Mouse (Mus musculus) lung, embryonic 16.5 days (tissue): Measurements from ENCODE around the gene Clpx. TPM values are rescaled to one million over a fixed set of nuclear protein-coding genes. Genes with fewer than 3 reads are reported as not detected.
A peak's percentile ranks its signal among the peaks of the same experiment; 100 is the strongest.
"Not testable (repeated sequence)": the region's sequence is repeated elsewhere in the genome, so short reads cannot be mapped to it uniquely, and the experiment has no call there.

Experiments used
- ATAC-seq: fragments of 200-750 bp; cut with Nextera tagmentation; 2 replicates; pipeline ENCODE4 v1.8.0; 2017; ENCODE audit warnings: low read depth, mild to moderate bottlenecking, moderate library complexity
- H3K27ac ChIP-seq: fragments of 300-500 bp; sonication (generic); 2 replicates; pipeline ENCODE4 v1.5.1; 2014; ENCODE audit warnings: mild to moderate bottlenecking, control low read depth, low read length
- H3K27me3 ChIP-seq: fragments of 300-500 bp; sonication (generic); 2 replicates; pipeline ENCODE4 v1.6.1; 2014; ENCODE audit warnings: low read depth, low read length, mixed read lengths; ENCODE audit not compliant: control insufficient read depth, insufficient read depth
- H3K36me3 ChIP-seq: fragments of 300-500 bp; sonication (generic); 2 replicates; pipeline ENCODE4 v1.6.1; 2014; ENCODE audit warnings: low read length; ENCODE audit not compliant: control insufficient read depth, insufficient read depth
- H3K4me1 ChIP-seq: fragments of 300-500 bp; sonication (generic); replicated peaks from 2 replicates; pipeline ENCODE4 v1.6.1; 2014; ENCODE audit warnings: low read length, mixed read lengths; ENCODE audit not compliant: control insufficient read depth, insufficient read depth
- H3K4me2 ChIP-seq: fragments of 300-500 bp; sonication (generic); 2 replicates; pipeline ENCODE4 v1.6.1; 2014; ENCODE audit warnings: low read depth, low read length, control low read depth
- H3K4me3 ChIP-seq: fragments of 300-500 bp; sonication (generic); 2 replicates; pipeline ENCODE4 v1.5.1; 2014; ENCODE audit warnings: mild to moderate bottlenecking, low read length, control low read depth
- H3K9ac ChIP-seq: fragments of 300-500 bp; sonication (generic); 2 replicates; pipeline ENCODE4 v1.6.1; 2014; ENCODE audit warnings: low read length, control low read depth
- H3K9me3 ChIP-seq: fragments of 300-500 bp; sonication (generic); 2 replicates; pipeline ENCODE4 v1.6.1; 2016; ENCODE audit warnings: low read length; ENCODE audit not compliant: control insufficient read depth
- WGBS: fragments of 180-500 bp; shearing (Covaris S2); extraction: QIAGEN DNeasy Blood & Tissue Kit; methylation state at CpG from one replicate; pipeline ENCODE4 v1.1.7; 2014; 5-methylcytosine and 5-hydroxymethylcytosine counted together
- polyA plus RNA-seq: library from polyadenylated mRNA; unstranded; fragments of >200 nt; fragmentation: Nextera tagmentation; extraction: Ambion mirVana; gene quantifications from 2 replicates; pipeline ENCODE4 v1.2.1, GENCODE M21; 2015

Gene Clpx
- polyA plus RNA-seq, 1 experiment from 2014 or later, result 51.8 TPM

DNA sequence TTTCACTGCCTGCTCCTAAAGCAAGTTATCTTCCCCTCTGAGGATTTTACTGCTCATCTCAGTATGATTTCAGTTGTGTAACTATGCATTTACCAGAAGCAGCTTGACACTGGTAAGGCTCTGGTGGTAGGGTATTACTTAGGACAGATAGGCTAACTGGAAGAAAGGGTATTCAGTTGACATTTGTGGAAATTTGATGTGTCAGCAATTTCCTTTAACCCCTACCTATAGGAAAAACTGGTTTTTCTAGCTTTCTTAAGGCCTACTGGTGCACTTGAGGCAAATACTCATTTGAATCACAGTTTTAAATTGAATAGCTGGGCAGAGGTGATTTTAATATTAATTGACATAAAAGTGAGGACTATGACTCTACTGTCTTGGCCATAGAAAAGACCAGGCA lies 31.9 kb downstream of the Clpx start:
- Histone ChIP-seq H3K9ac (no peak overlapping the region), H3K4me1 (no peaks in the 10 kb centered on the region), H3K9me3 (no peaks in the 10 kb centered on the region), H3K4me3 (no peak overlapping the region), H3K4me2 (no peak overlapping the region), H3K27me3 (no peaks in the 10 kb centered on the region), H3K27ac (no peak overlapping the region), H3K36me3 (peaks cover 41% of the 10 kb centered on the region)
- ATAC-seq, result no peak

DNA sequence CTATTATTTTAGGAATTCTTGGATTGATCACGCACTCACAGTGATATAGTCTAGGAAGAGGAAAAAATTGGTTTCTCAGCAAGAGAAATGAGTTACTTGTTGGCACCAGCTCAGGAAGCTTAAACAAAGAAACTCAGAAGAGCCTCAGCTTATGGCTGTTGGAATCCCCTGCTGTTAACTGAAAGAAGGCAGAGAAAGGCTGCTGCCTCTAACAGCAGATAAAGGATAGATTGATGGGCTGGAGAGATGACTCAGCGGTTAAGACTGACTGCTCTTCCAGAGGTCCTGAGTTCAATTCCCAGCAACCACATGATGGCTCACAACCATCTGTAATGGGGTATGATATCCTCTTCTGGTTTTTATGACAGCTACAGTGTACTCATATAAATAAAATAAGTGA lies 33.3 kb downstream of the Clpx start:
- Histone ChIP-seq H3K4me2 (no peak overlapping the region), H3K4me1 (no peaks in the 10 kb centered on the region), H3K27me3 (no peaks in the 10 kb centered on the region), H3K27ac (no peak overlapping the region), H3K9me3 (no peaks in the 10 kb centered on the region), H3K36me3 (peaks cover 43% of the 10 kb centered on the region), H3K4me3 (no peak overlapping the region), H3K9ac (no peak overlapping the region)
- no peak for ATAC-seq
- 82% methylated on average over 2 of the region's 2 CpGs for WGBS

DNA sequence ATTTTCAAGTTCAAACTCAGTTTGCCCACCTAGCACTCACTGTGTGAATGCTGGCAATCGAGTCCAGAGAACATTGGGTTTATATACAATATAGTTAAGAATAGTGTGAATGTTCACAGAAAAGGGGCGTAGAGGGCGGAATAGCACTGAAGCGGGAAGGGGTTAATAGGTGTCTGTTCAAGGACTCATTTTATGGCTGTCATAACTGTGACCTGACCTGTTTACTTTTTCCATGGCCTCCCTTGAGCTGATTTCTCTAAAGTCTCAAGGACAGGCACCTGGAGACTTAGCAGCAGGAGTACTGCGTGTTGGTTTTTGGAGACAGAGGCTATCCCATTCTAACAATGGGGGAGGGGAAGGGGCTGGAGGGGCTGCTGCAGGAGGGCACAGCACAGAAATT lies 39.9 kb downstream of the Clpx start:
- H3K4me2 ChIP-seq, result no peak overlapping the region
- H3K4me3 ChIP-seq, result no peak overlapping the region
- no peak for ATAC-seq
- WGBS, result 72% methylated on average over 5 of the region's 5 CpGs
- no peak overlapping the region for H3K27ac ChIP-seq
- peaks cover 9% of the 10 kb centered on the region; the same call in 1 of the 2 replicates for H3K36me3 ChIP-seq
- H3K9ac ChIP-seq, result no peak overlapping the region
- no peaks in the 10 kb centered on the region for H3K27me3 ChIP-seq
- H3K9me3 ChIP-seq, result no peaks in the 10 kb centered on the region
- no peaks in the 10 kb centered on the region for H3K4me1 ChIP-seq

DNA sequence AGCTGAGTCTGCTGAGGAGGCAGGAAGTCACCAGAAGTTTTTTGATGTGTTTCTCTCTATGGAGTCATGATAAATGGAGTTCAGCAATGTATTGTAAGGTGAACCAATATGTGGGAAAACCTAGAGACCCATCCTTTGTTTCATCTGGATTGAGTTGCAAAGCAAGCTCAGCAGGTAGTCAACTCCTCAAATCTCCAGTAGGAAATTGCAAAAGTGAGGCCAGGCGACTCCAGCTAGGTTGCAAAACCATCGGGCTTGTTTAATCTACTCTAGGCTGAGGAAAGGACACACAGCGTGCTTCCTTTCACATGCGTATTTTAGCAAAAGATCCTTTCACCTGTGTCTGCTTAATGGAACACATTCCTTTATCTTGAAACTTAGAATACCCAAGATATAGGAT lies 45.1 kb downstream of the Clpx start:
- ATAC-seq, result no peak
- Histone ChIP-seq H3K27me3 (no peaks in the 10 kb centered on the region), H3K9me3 (peaks cover 6% of the 10 kb centered on the region), H3K4me2 (no peak overlapping the region), H3K4me3 (no peak overlapping the region), H3K36me3 (no peaks in the 10 kb centered on the region), H3K4me1 (no peaks in the 10 kb centered on the region), H3K9ac (no peak overlapping the region), H3K27ac (no peak overlapping the region)
- 82% methylated on average over 4 of the region's 4 CpGs for WGBS

DNA sequence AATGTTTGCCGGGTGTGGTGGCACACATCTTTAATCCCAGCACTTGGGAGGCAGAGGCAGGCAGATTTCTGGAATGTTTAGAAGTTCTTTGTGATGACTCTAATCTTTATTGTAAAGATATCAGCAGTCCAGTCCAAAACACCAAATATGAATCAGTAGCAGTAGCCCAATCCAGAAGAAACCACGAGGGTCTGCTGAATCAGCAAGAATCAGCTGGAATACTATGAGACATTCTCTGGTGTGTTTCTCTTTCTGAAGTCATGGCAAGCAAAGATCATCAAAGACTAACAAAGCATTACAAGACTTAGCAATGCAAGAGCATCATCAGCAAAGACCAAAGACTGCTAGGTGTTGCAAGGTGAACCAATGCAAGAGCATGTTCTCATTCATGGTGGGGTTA lies 46.4 kb downstream of the Clpx start:
- Histone ChIP-seq H3K4me1 (no peaks in the 10 kb centered on the region; the same call in 1 of the 2 replicates), H3K27ac (no peak overlapping the region), H3K4me2 (no peak overlapping the region), H3K4me3 (no peak overlapping the region), H3K9ac (no peak overlapping the region), H3K27me3 (no peaks in the 10 kb centered on the region), H3K9me3 (peaks cover 12% of the 10 kb centered on the region), H3K36me3 (no peaks in the 10 kb centered on the region)
- WGBS, result 83% methylated on average over 2 of the region's 2 CpGs
- no peak for ATAC-seq

DNA sequence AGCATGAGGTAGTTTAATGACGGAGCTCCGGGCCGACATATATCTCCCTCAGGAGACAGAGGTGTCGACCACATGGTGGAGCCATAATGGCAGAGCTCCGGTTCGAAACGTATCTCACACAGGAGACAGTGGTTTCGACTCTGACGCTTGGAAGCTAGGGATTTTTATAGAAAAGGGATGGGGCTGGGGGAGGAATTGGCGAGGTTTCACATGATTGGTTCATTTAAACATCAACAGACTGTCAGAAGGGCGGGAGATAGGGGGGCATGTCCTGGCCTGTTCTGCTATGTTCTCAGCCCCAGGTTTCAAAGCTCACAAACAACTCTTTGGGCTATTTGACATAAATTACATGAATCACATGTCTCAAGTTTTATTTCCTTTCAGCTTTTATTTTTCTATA lies 51.4 kb downstream of the Clpx start:
- peak overlapping the region; percentile 91 for H3K4me2 ChIP-seq
- peak overlapping the region; percentile 96 for H3K9ac ChIP-seq
- not testable (repeated sequence) for ATAC-seq, H3K4me1 ChIP-seq, H3K27me3 ChIP-seq, H3K9me3 ChIP-seq, H3K36me3 ChIP-seq
- H3K27ac ChIP-seq, result peak overlapping the region; percentile 98
- H3K4me3 ChIP-seq, result peak overlapping the region; percentile 84
- 56% methylated on average over 11 of the region's 11 CpGs for WGBS

DNA sequence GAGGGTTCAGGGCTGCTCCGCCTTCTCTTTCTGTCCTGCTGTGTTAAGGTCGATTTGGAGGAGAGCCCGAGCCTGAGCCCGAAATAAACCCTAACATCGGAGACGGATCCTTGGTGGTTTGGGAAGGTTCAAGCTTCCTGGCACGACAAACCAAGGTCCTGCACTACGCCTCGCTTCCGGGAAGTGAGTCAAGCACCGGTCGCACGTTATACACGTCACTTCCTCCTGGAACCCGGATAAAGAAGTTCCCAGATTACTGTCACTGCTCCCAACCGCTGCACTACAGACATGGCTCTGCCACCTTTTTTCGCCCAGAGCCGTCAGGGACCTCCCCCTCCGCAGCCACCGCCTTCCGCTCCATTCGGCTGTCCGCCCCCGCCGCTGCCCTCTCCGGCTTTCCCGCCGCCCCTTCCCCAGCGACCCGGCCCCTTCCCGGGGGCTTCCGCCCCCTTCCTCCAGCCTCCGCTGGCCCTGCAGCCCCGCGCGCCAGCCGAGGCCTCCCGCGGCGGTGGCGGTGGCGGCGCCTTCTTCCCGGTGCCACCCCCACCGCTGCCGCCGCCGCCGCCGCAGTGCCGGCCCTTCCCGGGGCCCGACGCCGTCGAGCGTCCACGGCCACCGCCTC lies 51.9 kb downstream of the Clpx start, which contains the start of gene Pdcd7:
Pdcd7 (plus strand) TSS at position 251 of the 622 bp plus-strand sequence.
- 1% methylated on average over 48 of the region's 59 CpGs for WGBS
- H3K9me3 ChIP-seq, result peaks cover 6% of the 10 kb centered on the region; the same call in 1 of the 2 replicates
- peak within 1 kb of the TSS; percentile 98 for H3K27ac ChIP-seq
- H3K36me3 ChIP-seq, result no peaks in the 10 kb centered on the region
- no peaks in the 10 kb centered on the region for H3K27me3 ChIP-seq
- peak within 1 kb of the TSS; percentile 91 for H3K4me2 ChIP-seq
- ATAC-seq, result peak; percentile 97
- peaks cover 8% of the 10 kb centered on the region for H3K4me1 ChIP-seq
- peak within 1 kb of the TSS; percentile 84 for H3K4me3 ChIP-seq
- H3K9ac ChIP-seq, result peak within 1 kb of the TSS; percentile 96

DNA sequence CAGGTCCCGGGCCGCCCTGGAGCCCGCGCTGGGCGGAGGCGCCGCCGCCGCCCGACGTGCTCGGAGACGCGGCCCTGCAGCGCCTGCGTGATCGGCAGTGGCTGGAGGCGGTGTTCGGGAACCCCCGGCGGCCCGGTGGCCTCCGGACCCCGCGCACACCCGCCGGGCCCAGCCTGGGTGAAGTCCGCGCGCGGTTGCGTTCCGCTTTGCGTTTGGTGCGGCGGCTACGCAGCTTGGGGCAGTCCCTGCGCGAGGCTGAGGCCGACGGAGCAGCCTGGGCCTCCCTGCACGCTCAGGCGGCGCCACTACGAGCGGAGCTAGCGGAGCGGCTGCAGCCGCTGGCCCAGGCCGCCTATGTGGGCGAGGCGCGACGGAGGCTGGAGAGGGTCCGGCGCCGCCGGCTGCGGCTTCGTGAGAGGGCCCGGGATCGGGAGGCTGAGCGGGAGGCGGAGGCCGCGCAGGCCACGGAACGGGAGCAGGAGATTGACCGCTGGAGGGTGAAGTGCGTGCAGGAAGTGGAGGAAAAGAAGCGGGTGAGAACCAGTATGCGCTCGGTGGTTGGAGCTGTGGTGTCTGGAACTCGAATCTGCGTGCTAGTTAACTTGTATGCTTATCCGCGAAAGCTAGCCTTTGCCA lies 52.5 kb downstream of the Clpx start:
- ATAC-seq, result peak; percentile 80
- WGBS, result under 1% methylated on average over 60 of the region's 77 CpGs
- Histone ChIP-seq H3K27me3 (no peaks in the 10 kb centered on the region), H3K9ac (peak overlapping the region; percentile 96), H3K4me3 (peak overlapping the region; percentile 84), H3K9me3 (peaks cover 6% of the 10 kb centered on the region; the same call in 1 of the 2 replicates), H3K27ac (peak overlapping the region; percentile 98), H3K4me2 (peak overlapping the region; percentile 91), H3K36me3 (no peaks in the 10 kb centered on the region), H3K4me1 (peaks cover 8% of the 10 kb centered on the region)

DNA sequence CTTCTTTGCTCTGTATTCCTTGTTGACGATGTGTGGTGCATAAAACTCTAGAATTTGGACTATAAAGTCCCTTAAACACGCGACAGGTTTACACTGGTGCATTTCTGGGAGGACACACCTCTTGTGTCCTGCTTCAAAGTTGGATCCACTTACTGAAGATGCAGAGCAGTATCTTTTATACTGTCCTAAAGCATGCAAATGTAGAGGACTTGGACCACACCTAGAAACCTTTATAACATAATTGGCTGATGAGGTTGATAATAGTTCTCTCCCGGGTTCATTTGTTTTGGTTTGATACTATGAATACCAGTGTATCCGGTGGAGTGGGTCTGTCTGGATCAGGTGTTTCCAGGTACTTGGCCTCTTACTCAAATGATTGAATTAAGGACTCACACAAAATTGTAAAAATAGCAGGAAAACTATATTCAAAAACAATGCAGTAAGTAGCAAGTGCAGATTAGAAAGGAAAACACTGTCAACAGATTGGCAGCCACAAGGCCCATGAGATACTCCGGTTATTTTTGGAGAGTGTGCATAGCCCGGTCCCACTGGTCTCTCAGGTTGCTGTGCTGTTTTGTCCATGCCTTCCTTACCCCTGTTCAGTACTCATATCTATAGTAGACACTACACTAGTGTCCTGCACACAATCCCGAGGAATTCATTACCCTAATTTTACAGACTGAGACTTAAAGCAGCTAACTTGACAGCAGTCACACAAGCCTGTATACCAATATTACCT lies 53.2 kb downstream of the Clpx start:
- ATAC-seq, result no peak
- Histone ChIP-seq H3K36me3 (no peaks in the 10 kb centered on the region), H3K27ac (peak overlapping the region; percentile 98), H3K4me3 (peak overlapping the region; percentile 84), H3K4me2 (peak overlapping the region; percentile 91), H3K27me3 (no peaks in the 10 kb centered on the region), H3K9me3 (peaks cover 6% of the 10 kb centered on the region; the same call in 1 of the 2 replicates), H3K4me1 (peaks cover 8% of the 10 kb centered on the region), H3K9ac (peak overlapping the region; percentile 96)
- WGBS, result 33% methylated on average over 8 of the region's 8 CpGs
